Mouse (Mus musculus): Measurements from ENCODE around the gene Rpl27. TPM values are rescaled to one million over a fixed set of nuclear protein-coding genes. Genes with fewer than 3 reads are reported as not detected.
A peak's percentile ranks its signal among the peaks of the same experiment; 100 is the strongest.
"Not testable (repeated sequence)": the region's sequence is repeated elsewhere in the genome, so short reads cannot be mapped to it uniquely, and the experiment has no call there.

Rpl27 gene
- 334 and 336 TPM in 2 replicates for total RNA-seq (2015)
- total RNA-seq (2017) = 2,102 and 2,594 TPM in 2 replicates

GRCm38 (mm10) chr11:101442127-101442693 is at the start of gene Rpl27:
Gene Rpl27 (plus strand): TSS chr11:101442298.
- peak; percentile 99 for ATAC-seq (ENCODE audit: poor library complexity, severe bottlenecking)

GRCm38 (mm10) chr11:101395110-101395509 is 47.0 kb upstream of the Rpl27 start:
- 0 out of 2 replicates have a peak, but pooled peaks have one; percentile 40 for ATAC-seq (ENCODE audit: poor library complexity, severe bottlenecking)

GRCm38 (mm10) chr11:101415306-101415705 is 26.8 kb upstream of the Rpl27 start:
- no peak for ATAC-seq (ENCODE audit: poor library complexity, severe bottlenecking)

- peak; percentile 32; the same call in 1 of the 2 replicates for ATAC-seq (ENCODE audit: poor library complexity, severe bottlenecking)
Observed at GRCm38 (mm10) chr11:101416433-101417100, 25.5 kb upstream of the Rpl27 start.

- ATAC-seq (ENCODE audit: poor library complexity, severe bottlenecking) = peak; percentile 93
Observed at GRCm38 (mm10) chr11:101417101-101417855, 24.8 kb upstream of the Rpl27 start, which contains the start of gene Aarsd1. Gene Aarsd1 (minus strand): TSS chr11:101417615.

- ATAC-seq (ENCODE audit: poor library complexity, severe bottlenecking) = no peak
Observed at GRCm38 (mm10) chr11:101418991-101419390, 23.1 kb upstream of the Rpl27 start.

GRCm38 (mm10) chr11:101419610-101420009 is 22.5 kb upstream of the Rpl27 start:
- ATAC-seq (ENCODE audit: poor library complexity, severe bottlenecking) = no peak

GRCm38 (mm10) chr11:101420148-101420547 is 21.9 kb upstream of the Rpl27 start:
- ATAC-seq (ENCODE audit: poor library complexity, severe bottlenecking) = no peak

- peak; percentile 10 for ATAC-seq (ENCODE audit: poor library complexity, severe bottlenecking)
Observed at GRCm38 (mm10) chr11:101424105-101424851, 17.8 kb upstream of the Rpl27 start, which contains the start of gene Gm27029. Gene Gm27029 (minus strand): TSS chr11:101424796.

- peak; percentile 99 for ATAC-seq (ENCODE audit: poor library complexity, severe bottlenecking)
Observed at GRCm38 (mm10) chr11:101424925-101425813, 16.9 kb upstream of the Rpl27 start, which contains the start of the genes Rundc1 and Ptges3l. Gene Rundc1 (plus strand): TSS chr11:101425085. Gene Ptges3l (minus strand): TSS chr11:101425333.

GRCm38 (mm10) chr11:101426165-101426564 is 15.9 kb upstream of the Rpl27 start:
- ATAC-seq (ENCODE audit: poor library complexity, severe bottlenecking) = no peak

GRCm38 (mm10) chr11:101431327-101431726 is 10.8 kb upstream of the Rpl27 start:
- no peak for ATAC-seq (ENCODE audit: poor library complexity, severe bottlenecking)

- ATAC-seq (ENCODE audit: poor library complexity, severe bottlenecking) = no peak
Observed at GRCm38 (mm10) chr11:101433396-101433795, 8.7 kb upstream of the Rpl27 start.

GRCm38 (mm10) chr11:101435831-101436230 is 6.3 kb upstream of the Rpl27 start:
- no peak for ATAC-seq (ENCODE audit: poor library complexity, severe bottlenecking)

- no peak for ATAC-seq (ENCODE audit: poor library complexity, severe bottlenecking)
Observed at GRCm38 (mm10) chr11:101436916-101437315, 5.2 kb upstream of the Rpl27 start.

- ATAC-seq (ENCODE audit: poor library complexity, severe bottlenecking) = not testable (repeated sequence)
Observed at GRCm38 (mm10) chr11:101438006-101438405, 4.1 kb upstream of the Rpl27 start.

- not testable (repeated sequence) for ATAC-seq (ENCODE audit: poor library complexity, severe bottlenecking)
Observed at GRCm38 (mm10) chr11:101441450-101442126, 510 bp upstream of the Rpl27 start.

- no peak for ATAC-seq (ENCODE audit: poor library complexity, severe bottlenecking)
Observed at GRCm38 (mm10) chr11:101442760-101443159, 662 bp downstream of the Rpl27 start.

GRCm38 (mm10) chr11:101446319-101446718 is 4.2 kb downstream of the Rpl27 start:
- no peak for ATAC-seq (ENCODE audit: poor library complexity, severe bottlenecking)

All from megakaryocyte, adult 5-6 weeks (primary cell).